Mouse (Mus musculus) liver, embryonic 14.5 days (tissue): ENCODE data around the gene Afp.

Experiments used
- CTCF ChIP-seq: IDR thresholded peaks from 2 replicates; pipeline ENCODE4 v1.5.1; 2016; ENCODE audit warnings: antibody characterized with exemption, low read depth, control low read depth
- EP300 ChIP-seq: IDR thresholded peaks from 2 replicates; pipeline ENCODE4 v1.6.1; 2016; ENCODE audit warnings: antibody characterized with exemption, low read depth

- TF ChIP-seq CTCF (no peak), EP300 (no peak)
Observed at GRCm38 (mm10) chr5:90460619-90461018, 29.9 kb upstream of the Afp start, which contains the start of gene Alb.
